Mouse (Mus musculus) right cerebral cortex, adult 2 months (tissue): ENCODE results near the gene Wnk4.

Source experiments
- DNase-seq, 2 experiments: peaks; one replicate each; pipeline ENCODE4 v3.0.0; 2021 to 2022; ENCODE audit warnings: low spot score in 2 of 2

Wnk4 gene

GRCm38 (mm10) chr11:101259948-101260825 lies at the start of gene Wnk4:
Gene Wnk4, plus strand, starts transcription at chr11:101260567.
- peak; percentile 21 to 24 for DNase-seq

DNA sequence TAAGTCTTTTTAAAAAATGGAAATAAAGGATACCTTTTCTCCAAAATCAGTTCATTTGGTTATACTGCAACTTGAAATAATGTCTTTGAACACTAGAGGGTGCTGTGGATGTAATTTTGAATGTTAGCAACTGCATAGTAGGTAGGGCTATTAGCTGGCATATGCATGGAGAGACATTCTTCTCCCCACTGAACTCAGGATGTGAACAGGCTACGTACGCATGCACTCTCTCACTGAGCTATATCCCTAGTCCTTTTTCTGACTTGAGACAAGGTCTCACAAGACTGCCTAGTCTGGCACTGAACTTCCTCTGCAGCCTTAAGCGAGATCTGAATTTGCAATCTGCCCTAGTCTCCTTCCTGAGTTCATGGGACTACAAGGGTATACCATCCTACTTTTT lies 48.4 kb upstream of the Wnk4 start:
- DNase-seq: peak in 1 of 2 experiments; percentile 26

- DNase-seq: no peak
These were observed 43.4 kb upstream of the Wnk4 start for GRCm38 (mm10) chr11:101216936-101217335.

- no peak for DNase-seq
These were observed 41.8 kb upstream of the Wnk4 start for GRCm38 (mm10) chr11:101218436-101219055.

- no peak for DNase-seq
These were observed 39.5 kb upstream of the Wnk4 start for GRCm38 (mm10) chr11:101220853-101221252.

DNA sequence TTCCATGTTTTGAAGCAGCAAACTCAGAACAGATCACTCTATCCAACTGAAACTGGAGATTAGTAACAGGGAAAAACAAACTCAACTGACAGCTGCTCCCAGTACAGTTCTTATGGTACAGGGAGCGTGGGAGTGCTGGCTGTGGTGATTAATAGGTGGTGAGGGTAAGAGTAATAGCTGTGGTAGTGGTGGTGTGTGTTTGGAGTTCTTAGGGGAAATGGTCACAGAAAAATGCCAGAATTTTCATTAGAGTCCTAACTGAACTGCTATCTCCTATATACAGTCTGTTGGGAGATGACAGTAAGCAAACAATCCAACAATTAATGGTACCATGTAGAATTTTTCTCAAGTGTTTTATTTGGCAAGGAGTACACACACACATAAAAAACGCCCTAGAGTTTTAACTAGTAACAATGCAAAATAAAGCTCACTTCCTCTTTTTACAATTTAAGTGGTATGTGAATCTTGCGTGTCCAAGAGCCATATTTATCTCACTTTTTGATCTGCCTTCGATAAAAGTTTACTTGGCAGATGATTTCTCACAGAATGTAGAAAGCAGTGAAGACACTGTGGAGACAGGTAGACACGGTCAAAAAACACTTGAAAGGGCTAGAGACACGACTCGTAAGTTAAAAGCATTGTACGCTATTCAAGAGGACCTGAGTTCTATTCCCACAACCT lies 38.9 kb upstream of the Wnk4 start:
- DNase-seq: no peak

GRCm38 (mm10) chr11:101224337-101224736 lies 36.0 kb upstream of the Wnk4 start:
- no peak for DNase-seq

DNA sequence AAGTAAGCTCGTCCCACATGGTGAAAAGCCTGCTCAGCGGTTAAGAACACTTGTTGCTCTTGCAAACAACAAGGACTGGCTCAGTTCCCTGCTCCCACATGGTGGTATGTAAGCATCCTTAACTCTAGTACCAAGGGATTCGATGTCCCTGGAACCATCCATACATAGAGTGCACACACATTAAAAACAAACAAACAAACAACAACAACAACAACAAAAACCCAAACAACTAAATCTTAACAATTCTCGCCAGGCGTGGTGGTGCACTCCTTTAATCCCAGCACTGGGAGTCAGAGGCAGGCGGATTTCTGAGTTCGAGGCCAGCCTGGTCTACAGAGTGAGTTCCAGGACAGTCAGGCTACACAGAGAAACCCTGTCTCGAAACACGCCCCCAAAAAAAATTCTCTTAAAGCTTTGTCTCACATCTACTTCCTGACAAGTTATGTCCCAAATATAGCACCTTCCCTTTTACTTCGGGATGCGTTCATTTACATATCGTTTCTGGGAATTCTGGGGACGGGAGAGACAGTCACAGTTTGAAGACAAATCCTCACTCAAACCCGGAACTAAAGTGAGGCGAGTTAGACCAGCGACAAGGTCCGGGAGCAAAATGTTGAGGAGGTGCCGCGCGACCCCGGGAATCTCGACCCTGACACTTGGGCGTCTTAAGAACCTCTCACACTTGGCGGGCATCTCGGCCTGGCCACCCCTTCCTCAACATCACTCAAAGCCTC lies 34.9 kb upstream of the Wnk4 start:
- DNase-seq: no peak

DNA sequence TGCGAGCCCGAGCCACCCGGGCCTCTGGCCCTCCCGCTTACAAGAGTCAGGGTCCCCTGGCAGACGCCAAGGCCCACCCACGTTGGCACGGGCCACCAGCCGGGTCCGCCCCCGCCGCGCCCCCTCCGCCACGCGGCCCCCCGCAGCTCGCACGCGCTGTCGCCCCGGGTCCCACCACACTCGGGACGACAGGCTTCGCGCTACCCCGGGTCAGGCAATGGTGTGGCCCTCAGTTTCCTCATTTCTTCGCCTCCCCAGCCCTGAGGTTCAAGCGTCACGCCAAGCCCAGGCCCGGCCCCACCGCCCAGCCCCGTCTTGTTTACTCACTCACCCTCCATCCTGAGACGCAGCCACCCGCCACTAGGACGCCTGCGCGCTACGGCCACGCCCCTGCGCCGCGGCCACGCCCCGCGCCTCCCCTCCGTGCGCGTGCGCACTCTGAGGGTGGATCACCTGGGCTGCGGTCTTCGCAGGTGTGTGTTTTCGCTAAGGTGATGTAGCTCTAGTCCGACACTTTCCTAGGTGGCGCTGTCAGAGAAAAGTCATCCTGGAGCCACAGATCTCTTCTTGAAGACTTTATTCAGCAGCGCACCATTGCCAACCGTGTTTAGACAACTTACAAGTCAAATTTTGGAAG lies 34.2 kb upstream of the Wnk4 start, which contains the start of gene Ezh1:
TSS of gene Ezh1 (minus strand) at position 399 of the 637 bp plus-strand sequence.
- peak; percentile 88 to 91 for DNase-seq

- DNase-seq: no peak
These were observed 30.9 kb upstream of the Wnk4 start for GRCm38 (mm10) chr11:101229361-101229900.

- no peak for DNase-seq
These were observed 30.3 kb upstream of the Wnk4 start for GRCm38 (mm10) chr11:101230061-101230511.

- DNase-seq: no peak
These were observed 29.8 kb upstream of the Wnk4 start for GRCm38 (mm10) chr11:101230526-101230925.

DNA sequence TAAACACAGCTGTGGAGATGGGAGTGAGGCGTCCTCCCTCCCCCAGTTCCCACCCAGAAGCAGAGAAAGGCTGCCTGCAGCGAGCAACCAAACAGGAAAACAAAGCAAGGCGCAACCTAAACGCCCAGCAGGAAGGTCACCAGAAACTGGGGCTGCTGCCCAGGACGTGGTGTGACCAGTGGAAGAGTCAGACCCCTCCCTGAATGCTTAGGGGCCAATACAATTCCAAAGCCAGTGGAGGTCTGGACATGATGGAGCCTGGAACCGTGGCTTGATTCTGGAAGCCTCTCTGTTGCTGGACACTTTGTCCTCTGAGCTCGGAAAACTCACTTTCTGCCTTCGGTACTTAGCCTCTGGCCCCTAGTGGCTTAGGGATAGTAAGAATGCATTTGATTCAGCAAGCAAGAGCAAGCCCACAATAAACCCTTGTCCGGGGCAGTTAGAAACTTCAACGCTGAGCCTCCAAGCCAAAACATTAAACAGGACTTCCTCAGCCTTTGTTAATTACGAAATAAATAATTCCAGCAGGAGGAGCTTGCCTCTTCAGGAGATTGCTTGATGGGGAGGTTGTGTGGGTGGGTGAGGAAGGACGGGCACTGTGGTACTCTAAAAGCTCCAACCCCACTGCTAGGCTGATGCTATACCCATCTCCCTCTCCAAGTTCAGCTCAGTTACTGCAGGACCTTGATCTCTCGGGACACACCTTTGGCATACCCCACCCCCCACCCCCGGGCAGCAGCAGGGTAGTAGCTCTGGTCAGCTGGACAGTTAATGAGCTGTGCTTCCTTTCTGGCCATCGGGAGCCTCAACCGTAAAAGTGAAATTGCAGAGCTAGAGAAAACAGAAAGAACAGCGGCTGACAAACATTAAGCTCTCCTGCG lies 29.1 kb upstream of the Wnk4 start:
- DNase-seq: peak in 1 of 2 experiments; percentile 18

GRCm38 (mm10) chr11:101232010-101232839 lies 28.1 kb upstream of the Wnk4 start:
- no peak for DNase-seq

DNA sequence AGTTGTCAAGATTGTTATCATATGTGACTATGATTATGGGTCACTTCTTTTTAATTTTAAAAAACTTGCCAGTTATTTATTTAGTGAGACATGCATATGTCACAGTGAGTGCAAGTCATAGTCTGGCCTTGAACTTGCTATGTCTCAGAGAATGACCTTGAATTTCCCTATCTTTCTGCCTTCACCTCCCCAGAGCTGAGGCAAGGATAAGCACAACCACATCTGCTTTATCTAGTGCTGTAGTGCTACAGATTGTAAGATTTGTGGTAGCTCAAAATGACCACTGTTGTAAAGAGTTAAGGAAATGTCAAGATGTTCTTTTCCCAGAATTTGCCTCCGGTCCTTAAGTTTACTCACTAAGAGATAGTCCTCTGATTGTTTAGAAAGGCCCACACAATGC lies 27.1 kb upstream of the Wnk4 start:
- no peak for DNase-seq

GRCm38 (mm10) chr11:101234124-101234523 lies 26.2 kb upstream of the Wnk4 start:
- no peak for DNase-seq

- no peak for DNase-seq
These were observed 24.9 kb upstream of the Wnk4 start for GRCm38 (mm10) chr11:101235429-101235828.

DNA sequence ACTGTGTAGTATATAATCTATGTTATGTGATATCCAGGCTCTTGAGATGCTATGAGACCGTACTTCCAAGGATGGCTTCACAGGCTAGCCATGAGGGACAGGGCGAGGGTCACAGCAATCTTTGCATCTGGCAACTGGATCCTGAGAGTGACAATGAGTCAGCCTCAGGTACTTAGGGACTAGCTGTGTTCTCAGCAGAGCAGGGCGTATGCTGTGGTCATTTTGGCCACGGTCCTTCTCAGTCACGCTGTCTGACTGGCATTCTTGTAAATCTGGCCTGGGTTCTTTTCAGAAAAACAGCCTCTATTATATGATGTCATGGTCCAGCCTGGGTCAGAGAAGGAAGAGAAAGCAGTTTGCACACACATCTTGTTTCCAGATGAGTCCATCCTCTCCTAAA lies 23.6 kb upstream of the Wnk4 start:
- DNase-seq: no peak

GRCm38 (mm10) chr11:101238071-101238647 lies 22.2 kb upstream of the Wnk4 start:
- DNase-seq: peak in 1 of 2 experiments; percentile 31
